Comparison of ENCODE assay signal across 13 mouse cellular contexts in genomic region chr10:4405511-4405910, GRCm38 (mm10). TPM values are rescaled to one million over a fixed set of nuclear protein-coding genes. Genes with fewer than 3 reads are reported as not detected.
DNase-seq lines count a peak whose midpoint lies in the region; ATAC-seq and TF ChIP-seq lines count a peak whose summit lies in the region.
"Had no signal": no experiment of that assay in that cellular context is flagged by ENCODE, and none has a peak within 500 bp of the region (broad histone marks: within the 10 kb centered on the region; RNA-seq: fewer than 3 reads in every experiment).

No protein-coding gene starts in this region.

- peak; percentile 28 for ATAC-seq in erythroid progenitor cell, adult 5-6 weeks (replicated peaks; ENCODE audit: low FRiP score, poor library complexity, severe bottlenecking)
- peak; percentile 83 for ATAC-seq in liver, embryonic 14.5 days (ENCODE audit: insufficient read depth)
- ATAC-seq in activated CD4-positive, CD25-positive, alpha-beta regulatory T cell, adult 4 months: no peak

- TF ChIP-seq CTCF in MEL (IDR thresholded peaks at IDR 0.05 in 2 of 3, conservative IDR thresholded peaks at IDR 0.05 in 1 of 3; ENCODE audit: control insufficient read depth in 1 of 3, insufficient read depth in 1 of 3, low read depth in 2 of 3, low read length in 3 of 3, poor library complexity in 1 of 3, severe bottlenecking in 1 of 3): no peak
- no peak for TF ChIP-seq CTCF in liver, embryonic 14.5 days (IDR thresholded peaks at IDR 0.05; ENCODE audit: low read depth)

- intact Hi-C loops in heart, postnatal 25 days (cut with DNase I): loop anchor here (10.0 kb wide), 1 partner anchor 759 kb away; no protein-coding TSS in a partner anchor

- H3K4me3 ChIP-seq in heart, embryonic 10.5 days: no peak overlapping the region
- H3K4me3 ChIP-seq in MEL (ENCODE audit: control insufficient read depth in 1 of 2, insufficient read depth in 1 of 2, low read depth in 2 of 2, low read length in 2 of 2): no peak overlapping the region
- H3K4me3 ChIP-seq in liver, embryonic 14.5 days (ENCODE audit: insufficient read depth in 1 of 2, low read depth in 2 of 2, low read length in 2 of 2): no peak overlapping the region
- H3K4me3 ChIP-seq: erythroblast, embryonic 14.5 days; neural tube, embryonic 12.5 days had no signal

- H3K27me3 ChIP-seq in heart, embryonic 10.5 days (ENCODE audit: insufficient read depth, poor library complexity, severe bottlenecking): no peaks in the 10 kb centered on the region
- H3K27me3 ChIP-seq in MEL (ENCODE audit: control insufficient read depth in 1 of 2, insufficient read depth in 2 of 2, low read length in 2 of 2): no peaks in the 10 kb centered on the region
- no peaks in the 10 kb centered on the region for H3K27me3 ChIP-seq in liver, embryonic 14.5 days (ENCODE audit: control insufficient read depth, insufficient read depth, low read length)
- H3K27me3 ChIP-seq: neural tube, embryonic 12.5 days had no signal

- peaks cover 12% of the 10 kb centered on the region for H3K4me1 ChIP-seq in heart, embryonic 10.5 days
- H3K4me1 ChIP-seq in MEL (ENCODE audit: control insufficient read depth in 1 of 2, insufficient read depth in 2 of 2, low read length in 2 of 2): no peaks in the 10 kb centered on the region
- peaks cover 0 to 3% of the 10 kb centered on the region in 2 experiments; a peak in 2 of 4 replicates for H3K4me1 ChIP-seq in liver, embryonic 14.5 days (replicated peaks; ENCODE audit: control insufficient read depth in 2 of 2, insufficient read depth in 2 of 2, low read length in 1 of 2)
- H3K4me1 ChIP-seq: neural tube, embryonic 12.5 days had no signal

- TF ChIP-seq EP300 in MEL (IDR thresholded peaks at IDR 0.05; ENCODE audit: low read depth in 1 of 2, low read length in 2 of 2): 0 out of 4 replicates have a peak, but pooled peaks of 1 of the 2 experiments have one; percentile 19
- TF ChIP-seq EP300 in liver, embryonic 14.5 days (IDR thresholded peaks at IDR 0.05; ENCODE audit: low read depth): peak; percentile 55; the same call in 1 of the 2 replicates

- peak; percentile 86 for DNase-seq in heart, embryonic 10.5 days (ENCODE audit: low spot score)
- DNase-seq in heart, postnatal 25 days (ENCODE audit: low spot score): no peak
- peak; percentile 47 for DNase-seq in MEL (ENCODE audit: low read depth, low spot score)
- DNase-seq in liver, embryonic 14.5 days (ENCODE audit: low read depth in 3 of 3, low spot score in 3 of 3): peak in 1 of 3 experiments; percentile 53
- DNase-seq in ovary, postnatal 10 days (ENCODE audit: low spot score): no peak
- DNase-seq in retina, postnatal 1 day: no peak
- DNase-seq: gastrocnemius, postnatal 36 days; kidney, adult 11 months had no signal

- no peak overlapping the region for H3K9ac ChIP-seq in MEL (ENCODE audit: control insufficient read depth, low read depth, low read length, poor library complexity, severe bottlenecking)
- H3K9ac ChIP-seq in liver, embryonic 14.5 days (replicated peaks): no peak overlapping the region
- H3K9ac ChIP-seq: neural tube, embryonic 12.5 days had no signal

- H3K27ac ChIP-seq in heart, embryonic 10.5 days: peak overlapping the region; percentile 62
- H3K27ac ChIP-seq in MEL (ENCODE audit: control insufficient read depth, low read depth, low read length): no peak overlapping the region
- H3K27ac ChIP-seq in liver, embryonic 14.5 days: no peak overlapping the region
- H3K27ac ChIP-seq: macrophage; neural tube, embryonic 12.5 days had no signal

- no peak for TF ChIP-seq RAD21 in MEL (IDR thresholded peaks at IDR 0.05; ENCODE audit: low read depth, low read length)

- no peaks in the 10 kb centered on the region for H3K79me2 ChIP-seq in MEL (ENCODE audit: control insufficient read depth, insufficient read depth, low read length, poor library complexity)

- no peaks in the 10 kb centered on the region for H3K9me3 ChIP-seq in heart, embryonic 10.5 days
- no peaks in the 10 kb centered on the region for H3K9me3 ChIP-seq in MEL (replicated peaks; ENCODE audit: insufficient read depth, low read length)
- no peaks in the 10 kb centered on the region for H3K9me3 ChIP-seq in liver, embryonic 14.5 days (ENCODE audit: control insufficient read depth, low read length)
- H3K9me3 ChIP-seq: neural tube, embryonic 12.5 days had no signal

- H3K36me3 ChIP-seq in heart, embryonic 10.5 days: peaks cover 77% of the 10 kb centered on the region
- peaks cover 0 to 7% of the 10 kb centered on the region in 2 experiments; a peak in 2 of 4 replicates for H3K36me3 ChIP-seq in MEL (ENCODE audit: control insufficient read depth in 1 of 2, insufficient read depth in 2 of 2, low read length in 2 of 2)
- H3K36me3 ChIP-seq in liver, embryonic 14.5 days (replicated peaks; ENCODE audit: control insufficient read depth, insufficient read depth, low read depth): peaks cover 4% of the 10 kb centered on the region

- WGBS in heart, embryonic 10.5 days: 17% methylated on average over 5 of the region's 5 CpGs
- 19% methylated on average over 5 of the region's 5 CpGs for WGBS in liver, embryonic 14.5 days (ENCODE audit: insufficient replicate concordance)

- no peak overlapping the region for H3K4me2 ChIP-seq in liver, embryonic 14.5 days (ENCODE audit: low read depth)
- H3K4me2 ChIP-seq: neural tube, embryonic 12.5 days had no signal

- no peak for TF ChIP-seq POLR2A in MEL (IDR thresholded peaks at IDR 0.05; ENCODE audit: control insufficient read depth in 1 of 2, insufficient read depth in 1 of 2, low read depth in 1 of 2, low read length in 2 of 2, poor library complexity in 1 of 2)

TF ChIP-seq in MEL, 35 proteins besides CTCF, POLR2A, EP300 and RAD21:
- no peak for TF ChIP-seq MAX (IDR thresholded peaks at IDR 0.05; ENCODE audit: low read length)
- peak; percentile 89 for TF ChIP-seq RCOR1 (IDR thresholded peaks at IDR 0.05; ENCODE audit: low read depth, low read length)
- peak; percentile 75 for TF ChIP-seq TAL1 (IDR thresholded peaks at IDR 0.05; ENCODE audit: low read length)
- TF ChIP-seq GATA1 (IDR thresholded peaks at IDR 0.05; ENCODE audit: low read depth, low read length): peak; percentile 11; the same call in 1 of the 2 replicates
TF ChIP-seq in MEL: peak in this region for 3.

RNA-seq across cellular contexts. Expression of gene Zbtb2, which starts 17.6 kb away (rescaled TPM):
- 14.1 and 15.6 TPM in 2 replicates for polyA plus RNA-seq in heart, embryonic 10.5 days (2016; fragmentation: Nextera tagmentation; extraction: Ambion mirVana)
- total RNA-seq in heart, postnatal 25 days (2021): 1 to 10 TPM; 6.0 to 6.3 TPM
- total RNA-seq in MEL (2012; rRNA removed): 8.6 and 10.0 TPM in 2 replicates
- 10 to 100 TPM in 1 of 2 experiments, not detected in 1; 12.7 TPM for polyA plus RNA-seq in MEL (2012; ENCODE audit: insufficient read depth in 1 of 2, insufficient read length in 2 of 2, low read depth in 1 of 2, low replicate concordance in 2 of 2, missing spikeins in 1 of 2)
- total RNA-seq in erythroid progenitor cell, adult 5-6 weeks (2015; ENCODE audit: low replicate concordance): 8.4 and 11.9 TPM in 2 replicates
- 5.1 and 6.7 TPM in 2 replicates for total RNA-seq in erythroid progenitor cell, adult 5-6 weeks (2017; ENCODE audit: low replicate concordance)
- polyA plus RNA-seq in liver, embryonic 14.5 days (2012; rRNA removed): 2.9 and 3.1 TPM in 2 replicates
- polyA plus RNA-seq in liver, embryonic 14.5 days (2014; fragmentation: Nextera tagmentation; extraction: Ambion mirVana): 3.0 and 4.7 TPM in 2 replicates
- polyA plus RNA-seq in activated CD4-positive, CD25-positive, alpha-beta regulatory T cell, adult 4 months (2017; shearing (Covaris generic)): 10 to 100 TPM in 1 of 2 experiments, 1 to 10 TPM in 1; 9.9 to 11.3 TPM

RNA-seq across cellular contexts. Expression of gene Rmnd1, which starts 26.7 kb away (rescaled TPM):
- polyA plus RNA-seq in heart, embryonic 10.5 days (2016; fragmentation: Nextera tagmentation; extraction: Ambion mirVana): 74.9 and 90.0 TPM in 2 replicates
- total RNA-seq in heart, postnatal 25 days (2021): 10 to 100 TPM; 52.3 to 58.5 TPM
- total RNA-seq in MEL (2012; rRNA removed): 30.6 and 38.8 TPM in 2 replicates
- polyA plus RNA-seq in MEL (2012; ENCODE audit: insufficient read depth in 1 of 2, insufficient read length in 2 of 2, low read depth in 1 of 2, low replicate concordance in 2 of 2, missing spikeins in 1 of 2): 10 to 100 TPM in 1 of 2 experiments, not detected in 1; 39.6 TPM
- 13.3 and 37.7 TPM in 2 replicates for total RNA-seq in erythroid progenitor cell, adult 5-6 weeks (2015; ENCODE audit: low replicate concordance)
- 8.9 and 14.2 TPM in 2 replicates for total RNA-seq in erythroid progenitor cell, adult 5-6 weeks (2017; ENCODE audit: low replicate concordance)
- 17.2 and 19.8 TPM in 2 replicates for polyA plus RNA-seq in liver, embryonic 14.5 days (2012; rRNA removed)
- polyA plus RNA-seq in liver, embryonic 14.5 days (2014; fragmentation: Nextera tagmentation; extraction: Ambion mirVana): 18.0 and 19.3 TPM in 2 replicates
- 10 to 100 TPM; 34.0 to 47.7 TPM for polyA plus RNA-seq in activated CD4-positive, CD25-positive, alpha-beta regulatory T cell, adult 4 months (2017; shearing (Covaris generic))

RNA-seq across cellular contexts. Expression of gene Armt1, which starts 26.8 kb away (rescaled TPM):
- 20.4 and 22.4 TPM in 2 replicates for polyA plus RNA-seq in heart, embryonic 10.5 days (2016; fragmentation: Nextera tagmentation; extraction: Ambion mirVana)
- total RNA-seq in heart, postnatal 25 days (2021): 1 to 10 TPM; 7.1 to 8.5 TPM
- total RNA-seq in MEL (2012; rRNA removed): 23.7 and 25.1 TPM in 2 replicates
- 10 to 100 TPM in 1 of 2 experiments, not detected in 1; 24.2 TPM for polyA plus RNA-seq in MEL (2012; ENCODE audit: insufficient read depth in 1 of 2, insufficient read length in 2 of 2, low read depth in 1 of 2, low replicate concordance in 2 of 2, missing spikeins in 1 of 2)
- total RNA-seq in erythroid progenitor cell, adult 5-6 weeks (2015; ENCODE audit: low replicate concordance): 20.9 and 32.3 TPM in 2 replicates
- 19.6 and 24.3 TPM in 2 replicates for total RNA-seq in erythroid progenitor cell, adult 5-6 weeks (2017; ENCODE audit: low replicate concordance)
- 8.9 and 12.8 TPM in 2 replicates for polyA plus RNA-seq in liver, embryonic 14.5 days (2012; rRNA removed)
- polyA plus RNA-seq in liver, embryonic 14.5 days (2014; fragmentation: Nextera tagmentation; extraction: Ambion mirVana): 14.1 and 16.1 TPM in 2 replicates
- polyA plus RNA-seq in activated CD4-positive, CD25-positive, alpha-beta regulatory T cell, adult 4 months (2017; shearing (Covaris generic)): 10 to 100 TPM; 30.8 to 39.0 TPM

Comparison
In these comparisons a context has a peak if more than half of its experiments do, and no peak if none do; other contexts are left out.
1. DNase-seq: peak in heart, embryonic 10.5 days (single experiment) and MEL (single experiment); none in heart, postnatal 25 days (single experiment), ovary, postnatal 10 days (single experiment) and retina, postnatal 1 day (single experiment).